Mouse (Mus musculus): ENCODE results near the gene Tmem120b.

GRCm38 (mm10) chr5:123094238-123094991 lies 26.2 kb downstream of the Tmem120b start:
- TF ChIP-seq CTCF (conservative IDR thresholded peaks at IDR 0.05 in 1 of 2, IDR thresholded peaks at IDR 0.05 in 1 of 2; ENCODE audit: low read depth in 2 of 2, low read length in 2 of 2) (no peak), EP300 (IDR thresholded peaks at IDR 0.05; ENCODE audit: low read length) (no peak), POLR2A (IDR thresholded peaks at IDR 0.05; ENCODE audit: low read depth, low read length) (no peak), CHD2 (IDR thresholded peaks at IDR 0.05; ENCODE audit: low read length) (no peak), POLR2AphosphoS2 (IDR thresholded peaks at IDR 0.05; ENCODE audit: low read depth, low read length) (no peak), MAFK (IDR thresholded peaks at IDR 0.05; ENCODE audit: insufficient replicate concordance, low read length) (no peak), MAX (IDR thresholded peaks at IDR 0.05; ENCODE audit: low read length) (no peak), JUN (IDR thresholded peaks at IDR 0.05; ENCODE audit: insufficient read depth, low read depth, low read length) (no peak), MXI1 (IDR thresholded peaks at IDR 0.05; ENCODE audit: low read depth, low read length) (no peak), USF1 (IDR thresholded peaks at IDR 0.05; ENCODE audit: low read depth, low read length) (no peak), USF2 (conservative IDR thresholded peaks at IDR 0.05; ENCODE audit: low read depth, low read length) (no peak), KAT2A (IDR thresholded peaks at IDR 0.05; ENCODE audit: insufficient replicate concordance, low read length) (no peak)

Measured in CH12.LX (cell line).